Mouse (Mus musculus) small intestine, adult 2 months (tissue): ENCODE measurements at regions not wholly inside any gene's neighbourhood (a gene's known extent, or its start where the extent isn't known, plus 50 kb on each side); places are given as distances from the start of the nearest gene placed in this dataset.
"Not testable (repeated sequence)": the region's sequence is repeated elsewhere in the genome, so short reads cannot be mapped to it uniquely, and the experiment has no call there.

Source experiments
- H3K27ac ChIP-seq: fragments of 200-500 bp; 2 replicates; pipeline ENCODE4 v1.5.1; 2012; ENCODE audit warnings: low read depth, low read length, control low read depth, inconsistent platforms; ENCODE audit not compliant: insufficient read depth
- H3K27me3 ChIP-seq: fragments of 200-500 bp; 2 replicates; pipeline ENCODE4 v1.6.1; 2012; ENCODE audit warnings: mild to moderate bottlenecking, moderate library complexity, low read length, inconsistent platforms; ENCODE audit not compliant: control insufficient read depth, insufficient read depth
- H3K36me3 ChIP-seq: fragments of 200-500 bp; 2 replicates; pipeline ENCODE4 v1.6.1; 2012; ENCODE audit warnings: mild to moderate bottlenecking, low read length, control low read depth, inconsistent platforms; ENCODE audit not compliant: control insufficient read depth, insufficient read depth
- H3K4me1 ChIP-seq: fragments of 200-500 bp; 2 replicates; pipeline ENCODE4 v1.6.1; 2012; ENCODE audit warnings: low read length, inconsistent platforms, mixed read lengths; ENCODE audit not compliant: control insufficient read depth, insufficient read depth, insufficient read length
- H3K4me3 ChIP-seq: fragments of 200-500 bp; 2 replicates; pipeline ENCODE4 v1.5.1; 2012; ENCODE audit warnings: low read depth, mild to moderate bottlenecking, control low read depth, inconsistent platforms, low read length, moderate library complexity
- CTCF ChIP-seq: fragments of 200-500 bp; IDR thresholded peaks from 2 replicates; pipeline ENCODE4 v1.5.1; 2012; ENCODE audit warnings: low read depth, mild to moderate bottlenecking, control low read depth, inconsistent platforms, low read length, moderate library complexity, mixed read lengths; ENCODE audit not compliant: insufficient replicate concordance, insufficient read length; ENCODE audit errors: extremely low read depth
- POLR2A ChIP-seq: fragments of 200-500 bp; IDR thresholded peaks from 2 replicates; pipeline ENCODE4 v1.6.1; 2012; ENCODE audit warnings: low read depth, mild to moderate bottlenecking, control low read depth, inconsistent platforms, low read length, moderate library complexity
- WGBS: fragments of 180-500 bp; shearing (Covaris S2); methylation state at CpG from one replicate; pipeline ENCODE4 v1.1.7; 2018; 5-methylcytosine and 5-hydroxymethylcytosine counted together

GRCm38 (mm10) chr5:100279474-100279873 lies 119.9 kb upstream of the Tmem150c start:
- Histone ChIP-seq H3K27me3 (no peaks in the 10 kb centered on the region), H3K27ac (no peak overlapping the region), H3K36me3 (no peaks in the 10 kb centered on the region), H3K4me1 (peaks cover 5% of the 10 kb centered on the region; the same call in 1 of the 2 replicates), H3K4me3 (no peak overlapping the region)
- TF ChIP-seq CTCF (no peak), POLR2A (no peak)
- WGBS: 91% methylated on average over 8 of the region's 8 CpGs

GRCm38 (mm10) chr5:100274674-100275073 lies 115.1 kb upstream of the Tmem150c start:
- H3K27me3 ChIP-seq: no peaks in the 10 kb centered on the region
- no peaks in the 10 kb centered on the region for H3K36me3 ChIP-seq
- H3K27ac ChIP-seq: no peak overlapping the region
- no peaks in the 10 kb centered on the region for H3K4me1 ChIP-seq
- TF ChIP-seq CTCF: no peak
- no peak for TF ChIP-seq POLR2A
- H3K4me3 ChIP-seq: no peak overlapping the region
- WGBS: 70% methylated on average over 4 of the region's 4 CpGs

- H3K36me3 ChIP-seq, H3K27me3 ChIP-seq, H3K4me3 ChIP-seq, H3K4me1 ChIP-seq, H3K27ac ChIP-seq: not testable (repeated sequence)
- 72% methylated on average over 9 of the region's 9 CpGs for WGBS
Observed at GRCm38 (mm10) chr5:100271975-100272374, 112.4 kb upstream of the Tmem150c start.

GRCm38 (mm10) chr5:100270841-100271686 lies 111.5 kb upstream of the Tmem150c start:
- TF ChIP-seq POLR2A: no peak
- H3K4me1 ChIP-seq: no peaks in the 10 kb centered on the region
- no peak overlapping the region for H3K27ac ChIP-seq
- no peaks in the 10 kb centered on the region for H3K36me3 ChIP-seq
- H3K27me3 ChIP-seq: no peaks in the 10 kb centered on the region
- no peak overlapping the region for H3K4me3 ChIP-seq
- WGBS: 69% methylated on average over 12 of the region's 12 CpGs

GRCm38 (mm10) chr5:100268111-100268878 lies 108.7 kb upstream of the Tmem150c start:
- WGBS: 65% methylated on average over 8 of the region's 8 CpGs

GRCm38 (mm10) chr5:100266671-100267510 lies 107.3 kb upstream of the Tmem150c start:
- 63% methylated on average over 17 of the region's 17 CpGs for WGBS
- H3K27me3 ChIP-seq: no peaks in the 10 kb centered on the region
- H3K36me3 ChIP-seq: no peaks in the 10 kb centered on the region
- no peak overlapping the region for H3K27ac ChIP-seq
- TF ChIP-seq CTCF (no peak), POLR2A (no peak)
- no peak overlapping the region for H3K4me3 ChIP-seq
- H3K4me1 ChIP-seq: no peaks in the 10 kb centered on the region

More at GRCm38 (mm10) chr5:100268111-100268878, 108.7 kb upstream of the Tmem150c start:
- H3K36me3 ChIP-seq: no peaks in the 10 kb centered on the region
- H3K27ac ChIP-seq: no peak overlapping the region
- TF ChIP-seq CTCF (no peak), POLR2A (no peak)
- no peaks in the 10 kb centered on the region for H3K4me1 ChIP-seq
- no peak overlapping the region for H3K4me3 ChIP-seq
- no peaks in the 10 kb centered on the region for H3K27me3 ChIP-seq
